Mouse (Mus musculus): Measurements from ENCODE around the gene Klhl32.

Klhl32 gene

GRCm38 (mm10) chr4:24626686-24627085 lies 224.2 kb downstream of the Klhl32 start:
- no peak for DNase-seq

DNA sequence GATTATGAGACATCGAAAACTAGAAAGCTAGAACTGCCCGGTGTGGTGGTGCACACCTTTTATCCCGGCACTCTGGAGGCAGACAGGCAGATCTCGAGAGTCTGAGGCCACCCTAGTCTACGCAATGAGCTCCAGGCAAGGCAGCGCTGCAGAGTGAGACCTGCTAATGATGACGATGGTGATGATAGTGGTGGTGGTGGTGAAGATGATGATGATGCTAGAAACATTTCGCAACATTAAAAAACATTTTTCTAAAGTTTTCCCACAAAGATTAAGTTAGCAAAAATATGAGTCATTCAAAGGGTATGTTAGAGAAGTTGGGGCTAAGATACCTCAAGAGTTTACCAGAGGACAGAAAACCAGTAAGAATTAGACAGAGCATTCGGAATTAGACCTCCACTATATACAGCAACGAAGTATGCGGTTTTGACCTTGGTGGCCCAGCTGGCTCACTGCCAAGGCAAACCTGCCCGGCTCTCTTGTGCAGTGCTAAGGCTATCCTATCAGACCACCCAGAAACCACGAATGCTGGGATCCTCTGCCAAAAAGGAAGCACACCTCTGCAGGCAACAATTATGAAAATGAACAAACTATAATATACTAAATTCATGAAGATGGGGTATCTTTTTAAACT lies 224.9 kb downstream of the Klhl32 start:
- DNase-seq = no peak

GRCm38 (mm10) chr4:24621422-24622187 lies 229.3 kb downstream of the Klhl32 start:
- peak; percentile 66 for DNase-seq

- no peak for DNase-seq
Observed at GRCm38 (mm10) chr4:24620440-24620839, 230.5 kb downstream of the Klhl32 start.

GRCm38 (mm10) chr4:24620005-24620404 lies 230.9 kb downstream of the Klhl32 start:
- DNase-seq = no peak

GRCm38 (mm10) chr4:24609564-24609963 lies 241.4 kb downstream of the Klhl32 start:
- DNase-seq = no peak

- no peak for DNase-seq
Observed at GRCm38 (mm10) chr4:24609085-24609484, 241.8 kb downstream of the Klhl32 start.

- DNase-seq = no peak
Observed at GRCm38 (mm10) chr4:24601711-24602110, 249.2 kb downstream of the Klhl32 start.

DNA sequence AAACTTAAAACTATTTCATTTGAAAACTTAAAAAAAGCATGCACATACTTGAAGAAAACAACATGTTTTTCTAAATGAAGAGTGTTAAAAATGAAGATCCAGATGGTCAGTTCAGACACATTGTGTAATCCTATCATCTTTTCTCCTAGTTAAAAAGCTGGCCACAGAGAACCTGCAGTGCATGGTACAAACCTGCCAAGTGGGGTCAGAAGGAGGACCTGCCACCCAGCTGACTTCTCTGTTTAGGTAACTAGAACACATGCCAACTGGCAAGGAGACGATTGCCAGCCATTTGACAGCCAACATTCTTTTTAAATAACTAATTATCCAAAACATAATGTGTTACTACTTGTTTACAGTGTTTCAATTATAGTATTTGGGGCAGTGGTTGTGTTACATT lies 252.3 kb downstream of the Klhl32 start:
- peak; percentile 25 for DNase-seq

DNA sequence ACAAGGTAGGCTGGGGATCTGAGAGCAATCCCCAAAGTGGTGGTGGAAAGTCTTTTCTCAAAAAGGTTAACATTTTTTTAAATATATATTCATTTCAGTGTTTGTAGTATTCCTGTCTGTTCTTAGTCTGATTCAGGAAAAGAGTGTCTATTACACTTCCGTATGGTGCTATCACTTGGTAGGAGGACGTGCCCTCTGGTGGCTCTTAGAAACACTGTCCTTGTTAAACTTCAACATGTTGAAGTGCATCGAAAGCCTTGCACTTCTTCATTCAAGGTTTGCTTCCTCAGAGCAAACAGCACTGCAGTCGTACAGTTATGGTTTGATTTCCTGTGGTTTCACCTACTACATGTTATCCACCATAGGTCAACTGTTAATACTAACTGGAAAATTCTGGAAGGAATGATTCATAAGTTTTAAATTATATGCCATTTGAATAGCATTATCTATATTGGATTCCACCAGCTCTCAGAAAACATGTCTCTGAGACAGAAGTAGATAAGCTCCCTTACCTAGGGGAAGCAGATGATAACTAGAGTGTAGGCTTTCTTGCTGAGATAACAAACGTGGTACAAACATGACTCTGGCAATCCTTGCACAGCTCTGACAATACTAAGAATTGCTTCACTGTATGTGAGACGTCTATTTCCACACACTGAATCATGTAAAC lies 253.8 kb downstream of the Klhl32 start:
- DNase-seq = no peak

- DNase-seq = no peak
Observed at GRCm38 (mm10) chr4:24594824-24595223, 256.1 kb downstream of the Klhl32 start.

DNA sequence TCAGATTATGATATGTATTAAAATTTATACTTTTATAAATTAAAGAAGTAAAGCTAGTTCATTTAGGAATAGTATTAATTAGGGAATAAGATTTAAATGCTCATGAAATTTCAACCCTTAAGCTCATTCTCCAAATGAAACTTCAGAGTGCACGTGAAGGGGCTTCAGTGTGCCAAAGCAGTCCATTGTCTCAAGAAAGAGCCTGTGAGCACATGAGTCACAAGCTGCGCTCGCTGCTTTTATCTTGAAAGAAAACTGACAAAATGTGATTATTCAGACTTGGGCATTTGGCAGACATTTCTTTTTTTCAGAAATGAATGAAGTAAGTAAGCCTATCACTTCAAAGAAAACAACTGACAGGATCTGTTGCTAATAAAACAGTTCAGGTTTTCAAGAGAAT lies 266.9 kb downstream of the Klhl32 start:
- DNase-seq = no peak

DNA sequence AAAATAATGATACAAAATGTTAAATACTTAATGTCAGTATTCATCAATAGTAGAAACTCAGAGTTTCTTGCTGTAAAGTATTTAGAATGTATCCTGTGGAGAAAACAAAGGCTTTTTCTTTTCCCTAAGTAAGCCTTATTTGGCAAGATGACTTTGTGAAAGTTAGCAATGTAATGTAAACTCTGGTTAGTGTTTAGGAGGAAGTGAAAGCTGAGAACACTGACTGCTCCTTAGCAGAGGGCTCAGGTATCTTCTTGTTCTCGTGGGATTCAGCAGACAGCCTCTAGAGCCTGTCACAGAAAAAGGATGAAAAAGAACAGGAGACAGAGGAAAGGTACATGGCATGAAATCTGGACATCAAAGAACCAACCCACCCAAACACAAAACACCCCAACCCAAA lies 268.6 kb downstream of the Klhl32 start:
- no peak for DNase-seq

GRCm38 (mm10) chr4:24577594-24577993 lies 273.3 kb downstream of the Klhl32 start:
- DNase-seq = no peak

GRCm38 (mm10) chr4:24574276-24574675 lies 276.6 kb downstream of the Klhl32 start:
- DNase-seq = peak; percentile 46

DNA sequence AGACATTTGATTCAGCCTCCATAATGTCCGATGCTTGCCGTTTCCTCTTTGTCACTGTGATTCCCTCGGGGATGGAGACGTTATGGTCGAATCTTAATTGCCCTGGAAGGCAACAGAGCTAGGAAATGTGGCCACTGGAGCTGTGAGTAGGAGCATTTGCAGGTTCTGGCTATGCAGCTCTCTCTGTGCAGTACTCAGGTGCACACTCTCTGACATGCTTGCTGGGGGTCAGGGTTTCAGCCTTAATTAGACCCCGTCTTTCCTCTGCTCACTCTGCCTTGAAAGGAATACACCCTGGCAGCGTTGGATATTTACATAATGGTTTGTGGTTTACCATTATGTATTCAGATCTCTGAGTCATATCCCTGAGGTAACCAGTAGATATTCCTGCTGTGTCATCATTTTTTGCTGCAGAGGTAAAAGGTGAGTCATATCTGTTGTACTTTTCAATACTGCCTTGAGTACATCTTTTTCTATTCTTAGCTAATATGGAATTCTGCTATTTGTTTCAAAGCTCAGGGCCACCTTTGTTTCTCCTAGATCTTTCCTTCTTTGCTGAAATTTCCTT lies 281.9 kb downstream of the Klhl32 start:
- DNase-seq = no peak

- no peak for DNase-seq
Observed at GRCm38 (mm10) chr4:24568026-24568425, 282.9 kb downstream of the Klhl32 start.

Data from cerebellum, adult 9-11 months (tissue).